Mouse (Mus musculus) cerebellum, postnatal 10 days (tissue): Measurements from ENCODE around the gene Eya4.

Source experiments
- DNase-seq, 2 experiments: peaks; one replicate each; pipeline ENCODE4 v3.0.0; 2021; ENCODE audit warnings: mixed read lengths in 2 of 2

The Eya4 gene

DNA sequence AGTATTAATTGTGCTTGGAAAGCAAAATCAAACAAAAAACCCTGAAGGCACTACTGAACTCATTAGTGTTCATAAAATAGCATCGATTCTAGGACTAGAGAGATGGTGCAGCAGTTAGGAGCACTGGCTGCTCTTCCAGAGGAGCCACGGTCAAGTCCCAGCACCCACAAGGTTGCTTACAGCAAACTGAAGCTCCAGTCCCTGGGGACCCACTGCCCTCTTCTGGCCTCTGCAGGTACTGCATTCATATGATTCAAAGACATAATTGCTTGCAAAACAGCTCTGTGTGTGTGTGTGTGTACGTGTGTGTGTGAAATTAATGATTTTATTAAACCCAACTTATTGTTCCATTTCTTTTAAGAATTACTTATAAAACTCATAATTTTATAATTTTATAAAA, 200.2 kb downstream of the Eya4 start:
- DNase-seq = peak; percentile 41 to 45

DNA sequence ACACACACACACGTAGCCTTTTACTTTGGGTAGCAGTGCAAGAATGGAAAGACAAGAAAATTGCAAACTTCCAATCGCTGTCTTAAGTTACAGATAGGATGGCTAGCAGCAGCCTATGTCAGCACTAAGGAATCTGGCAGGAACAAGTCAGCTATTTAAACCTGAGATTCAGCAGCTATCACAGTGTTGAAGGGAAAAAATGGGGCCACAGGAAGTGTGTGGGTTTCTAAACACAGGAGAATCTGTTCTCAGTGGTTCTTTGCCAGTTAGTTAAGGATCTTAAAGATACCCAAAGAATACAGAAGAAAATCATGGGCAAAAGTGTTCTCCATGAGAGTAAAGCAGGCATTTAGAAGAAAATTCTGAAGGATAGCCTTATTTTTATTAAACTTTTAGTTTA, 206.0 kb downstream of the Eya4 start:
- DNase-seq = no peak

DNA sequence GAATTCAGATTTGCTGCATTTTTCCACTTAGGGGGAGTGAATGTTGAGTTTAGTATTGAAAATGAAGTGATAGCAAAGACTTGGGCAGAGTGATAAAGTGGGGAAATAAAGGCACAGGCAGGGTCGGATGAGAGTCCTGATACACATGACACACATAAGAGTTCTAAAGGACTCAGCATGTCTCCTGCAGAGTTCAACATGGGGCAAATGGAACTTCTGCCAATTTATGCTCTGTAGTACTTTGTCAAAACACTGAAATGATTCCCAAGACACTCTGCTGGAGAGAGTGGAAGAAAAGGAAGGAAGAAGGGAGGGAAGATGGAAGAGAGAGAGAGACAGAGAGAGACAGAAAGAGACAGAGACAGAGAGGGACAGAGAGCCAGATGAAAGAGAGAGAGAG, 222.6 kb downstream of the Eya4 start:
- no peak for DNase-seq

DNA sequence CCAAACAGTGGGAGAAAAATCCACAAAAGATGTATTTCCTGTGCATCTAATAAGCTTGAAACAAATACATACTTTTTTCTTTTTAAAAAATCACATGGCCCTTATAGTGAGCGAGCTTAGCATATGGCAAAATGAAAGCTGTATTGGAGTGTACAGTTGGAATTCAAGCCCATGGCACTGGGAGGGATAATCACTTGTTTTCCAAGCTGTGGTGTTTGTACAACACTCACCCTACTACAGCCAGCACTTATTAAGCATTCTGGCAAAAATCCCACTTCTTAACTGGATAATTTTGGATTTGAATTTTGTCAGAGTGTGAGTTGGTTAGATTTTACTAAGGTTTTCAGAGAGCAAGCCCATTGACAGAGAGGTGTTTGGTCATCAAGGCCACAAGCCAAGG, 223.4 kb downstream of the Eya4 start:
- DNase-seq = no peak

DNA sequence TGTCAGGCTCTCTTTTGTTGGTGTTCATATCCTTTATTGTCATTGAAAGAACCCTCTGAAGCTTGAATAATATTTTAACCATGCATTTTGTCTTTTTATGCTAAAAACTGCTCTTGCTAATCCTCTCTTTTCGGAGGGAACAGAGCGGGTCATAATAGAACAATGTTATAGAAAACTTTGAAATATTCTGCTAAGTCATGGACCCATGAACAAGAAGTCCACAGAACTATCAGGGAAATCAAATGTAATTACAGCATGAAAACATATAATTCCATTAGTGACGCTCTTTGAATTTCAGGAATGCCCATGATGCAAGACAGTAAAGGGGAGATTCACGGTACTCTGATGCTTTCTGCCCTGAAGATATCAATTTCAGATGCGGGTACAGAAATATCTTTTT, 224.1 kb downstream of the Eya4 start:
- no peak for DNase-seq

DNA sequence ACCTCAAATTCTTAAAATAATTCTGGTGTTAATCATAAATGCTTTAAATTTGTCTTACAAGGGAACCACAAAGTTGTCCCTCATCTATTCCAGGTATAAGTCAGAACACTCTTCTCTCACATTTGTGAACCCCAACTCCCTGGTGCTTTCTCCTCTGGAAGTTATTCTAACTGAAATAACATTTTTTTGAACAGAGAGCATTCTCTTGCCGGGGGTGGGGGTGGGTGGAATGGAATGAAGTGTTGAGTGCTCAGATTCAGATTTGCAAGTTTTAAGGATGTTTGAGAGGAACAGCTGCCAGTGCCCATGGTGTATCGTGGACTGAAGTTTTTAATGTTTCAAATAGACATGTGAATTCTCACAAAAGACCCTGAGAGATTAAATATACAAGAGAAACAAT, 230.1 kb downstream of the Eya4 start:
- no peak for DNase-seq

DNA sequence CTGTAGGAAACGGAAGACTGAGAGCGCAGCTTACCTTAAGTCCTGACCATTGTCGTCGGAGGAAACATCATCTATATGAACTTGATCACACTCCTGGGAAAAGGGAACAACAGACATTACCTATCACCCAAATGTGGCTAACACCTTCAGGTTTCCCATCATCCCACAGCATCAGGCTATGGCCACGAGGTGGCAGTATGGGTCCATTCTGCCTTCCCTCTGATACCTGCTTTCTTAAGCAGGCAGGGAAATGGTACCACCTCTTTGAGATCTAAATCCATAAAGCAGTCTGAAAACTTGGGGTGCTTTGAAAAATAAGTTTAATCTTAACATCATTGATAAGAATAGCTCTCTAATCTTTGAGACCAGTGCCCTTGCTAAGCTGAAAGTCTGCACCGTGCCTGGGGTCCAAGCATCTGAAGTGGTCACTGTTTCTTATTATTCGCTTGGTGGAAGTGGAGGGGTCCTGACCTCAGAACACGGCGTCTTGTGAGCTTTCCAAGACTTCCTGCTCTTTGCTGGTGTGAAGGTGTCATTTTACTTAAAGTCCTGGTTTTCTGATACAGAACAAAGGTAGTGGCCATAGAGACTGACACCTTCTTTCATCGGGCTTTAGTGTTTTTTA, 233.7 kb downstream of the Eya4 start:
- peak; percentile 90 to 92 for DNase-seq

DNA sequence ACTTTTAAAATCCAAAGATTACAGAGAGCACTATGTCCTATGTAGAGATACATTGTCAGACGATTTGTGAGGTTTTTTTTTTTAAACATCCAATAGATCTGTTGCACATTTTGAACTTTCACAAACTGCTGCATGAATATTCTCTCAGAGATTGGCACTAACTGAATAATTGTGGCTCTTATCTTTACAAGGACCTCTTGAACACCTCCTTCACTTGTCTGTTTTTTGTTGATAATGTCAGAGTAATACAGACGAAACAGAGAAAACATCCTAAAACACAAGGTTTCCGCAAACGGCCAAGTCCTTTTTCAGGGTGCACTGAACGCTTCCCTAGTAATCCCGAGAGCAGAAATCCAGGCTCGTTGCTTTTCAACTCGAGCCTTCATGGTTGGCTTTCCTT, 234.5 kb downstream of the Eya4 start:
- no peak for DNase-seq

DNA sequence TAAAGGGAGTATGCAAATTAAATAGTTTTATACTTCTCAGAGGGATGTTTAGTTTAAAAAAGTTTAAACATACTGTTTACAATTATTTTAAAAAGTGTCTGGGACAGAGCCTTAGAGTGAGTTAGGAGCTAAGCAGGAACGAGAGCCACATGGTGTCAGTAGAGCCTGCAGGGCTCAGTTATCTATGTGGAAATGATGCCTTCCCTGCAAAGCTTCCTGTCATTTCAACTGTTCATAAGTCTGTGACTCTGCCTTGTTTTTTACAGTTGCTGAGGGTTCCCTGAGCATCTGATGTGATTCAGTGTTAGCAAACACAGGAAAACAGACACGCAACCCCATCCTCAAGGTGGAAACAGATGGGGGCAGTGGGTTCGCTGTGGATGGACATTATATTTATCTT, 235.3 kb downstream of the Eya4 start:
- no peak for DNase-seq

DNA sequence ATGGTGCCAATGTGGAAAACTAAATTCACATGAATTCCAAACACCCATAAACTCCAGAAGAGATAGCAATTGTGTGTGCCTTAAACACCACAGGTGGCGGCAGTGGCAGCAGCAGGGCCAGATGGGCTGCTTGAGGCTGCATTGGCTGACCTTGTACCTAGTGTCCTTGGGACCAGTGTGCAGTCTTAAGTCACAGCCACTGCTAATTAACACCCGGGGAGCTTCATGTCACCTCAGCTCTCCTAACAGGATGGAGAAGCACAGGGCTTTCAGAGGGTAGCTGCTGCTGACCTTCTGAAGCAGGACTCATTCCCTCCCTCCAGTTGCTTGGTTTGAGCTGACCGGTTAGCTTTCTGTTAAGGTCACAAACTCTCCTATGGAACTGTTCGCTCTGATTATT, 242.5 kb downstream of the Eya4 start:
- DNase-seq = peak in 1 of 2 experiments; percentile 15

DNA sequence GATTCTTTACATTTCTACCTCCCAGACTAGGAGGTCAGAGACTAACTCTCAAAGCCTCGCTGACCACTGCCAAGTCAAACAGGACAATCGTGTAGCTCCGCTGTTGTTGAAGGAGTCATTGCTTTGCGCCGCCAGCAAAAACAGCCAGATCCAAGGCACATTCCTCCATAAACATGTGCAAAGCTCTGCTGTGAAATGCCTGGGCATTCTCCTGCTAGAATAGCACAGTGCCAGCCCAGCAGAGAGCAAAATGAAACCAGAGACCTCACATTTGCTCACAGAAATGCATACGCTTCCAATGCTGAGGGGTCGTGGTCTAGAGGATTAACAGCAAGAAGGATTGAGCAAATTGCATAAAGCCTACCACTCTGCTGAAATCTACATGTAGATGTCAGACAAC, 258.1 kb downstream of the Eya4 start:
- DNase-seq = no peak

DNA sequence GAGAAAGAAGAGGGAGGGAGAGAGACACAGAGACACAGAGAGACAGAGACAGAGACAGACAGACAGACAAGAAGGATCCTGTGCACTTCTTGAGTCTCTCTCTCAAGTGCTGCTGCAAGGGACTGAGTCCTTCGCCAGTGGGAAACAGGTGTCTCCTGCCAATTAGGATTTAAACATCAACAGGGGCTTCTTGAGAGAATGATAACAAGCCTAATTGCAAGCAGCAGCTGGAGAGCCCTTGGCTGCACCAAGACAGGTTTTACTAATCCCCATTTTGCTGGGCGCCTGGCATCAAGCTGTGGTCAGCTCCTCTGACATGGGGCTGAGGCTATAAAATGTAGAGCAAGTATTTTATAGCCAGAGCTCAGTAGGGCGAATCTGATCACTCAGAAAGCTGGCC, 259.0 kb downstream of the Eya4 start:
- no peak for DNase-seq

DNA sequence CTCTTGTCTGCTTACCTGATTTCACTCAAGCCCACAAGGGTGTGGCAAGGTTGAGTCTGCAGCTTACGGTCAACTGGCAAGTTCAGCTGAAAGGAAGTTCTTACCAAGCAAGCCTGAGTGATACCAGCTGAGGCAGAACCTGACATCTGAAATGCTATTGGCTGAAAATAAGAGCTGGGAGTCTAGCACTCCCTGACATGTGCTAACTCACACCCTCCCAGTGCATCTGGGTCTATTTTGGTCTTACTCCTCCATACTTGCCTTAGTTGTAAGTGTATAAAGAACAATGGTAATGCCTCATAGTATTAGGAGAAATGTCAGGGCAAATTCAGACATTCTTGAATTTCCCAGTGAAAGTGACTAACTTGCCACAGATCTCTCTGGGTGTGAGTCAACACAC, 260.3 kb downstream of the Eya4 start:
- no peak for DNase-seq

DNA sequence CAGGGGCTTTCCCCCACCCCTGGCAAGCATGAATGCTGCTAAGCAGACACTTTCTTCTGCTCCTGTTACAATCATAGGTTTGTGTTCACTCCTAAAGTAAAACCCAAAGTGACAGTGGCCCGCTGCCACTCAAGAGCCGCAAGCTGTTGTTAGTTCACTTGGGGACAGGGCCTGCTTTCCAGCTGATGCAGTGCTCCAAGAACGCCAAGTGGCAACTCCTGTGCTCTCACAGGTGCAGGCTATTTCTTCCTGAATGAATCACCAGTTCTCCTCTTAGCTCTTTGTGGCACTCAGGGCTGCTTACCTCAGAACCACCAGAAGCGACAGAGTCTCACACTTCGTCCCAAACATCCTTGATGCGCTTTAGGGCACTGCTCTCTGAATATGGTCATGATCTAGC, 261.3 kb downstream of the Eya4 start:
- peak in 1 of 2 experiments; percentile 6 for DNase-seq

DNA sequence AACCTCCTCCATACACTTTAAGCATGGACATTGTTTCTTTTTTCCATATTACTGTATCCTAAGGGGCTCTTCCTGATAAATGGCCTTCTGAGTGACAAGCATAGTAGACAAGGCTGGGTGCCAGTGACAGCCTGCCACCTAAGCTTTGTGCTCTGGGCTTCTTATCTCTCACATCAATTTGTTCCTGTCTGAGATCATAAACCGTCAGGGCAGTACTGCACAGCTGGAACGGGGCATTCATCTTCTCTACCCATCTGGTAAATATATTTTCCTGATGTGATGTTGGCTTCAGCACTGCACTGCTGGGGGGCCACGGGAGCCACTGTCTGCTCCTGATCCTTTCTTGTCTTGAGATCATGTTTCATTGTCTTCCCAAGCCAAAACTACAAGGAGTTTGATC, 261.8 kb downstream of the Eya4 start:
- no peak for DNase-seq

DNA sequence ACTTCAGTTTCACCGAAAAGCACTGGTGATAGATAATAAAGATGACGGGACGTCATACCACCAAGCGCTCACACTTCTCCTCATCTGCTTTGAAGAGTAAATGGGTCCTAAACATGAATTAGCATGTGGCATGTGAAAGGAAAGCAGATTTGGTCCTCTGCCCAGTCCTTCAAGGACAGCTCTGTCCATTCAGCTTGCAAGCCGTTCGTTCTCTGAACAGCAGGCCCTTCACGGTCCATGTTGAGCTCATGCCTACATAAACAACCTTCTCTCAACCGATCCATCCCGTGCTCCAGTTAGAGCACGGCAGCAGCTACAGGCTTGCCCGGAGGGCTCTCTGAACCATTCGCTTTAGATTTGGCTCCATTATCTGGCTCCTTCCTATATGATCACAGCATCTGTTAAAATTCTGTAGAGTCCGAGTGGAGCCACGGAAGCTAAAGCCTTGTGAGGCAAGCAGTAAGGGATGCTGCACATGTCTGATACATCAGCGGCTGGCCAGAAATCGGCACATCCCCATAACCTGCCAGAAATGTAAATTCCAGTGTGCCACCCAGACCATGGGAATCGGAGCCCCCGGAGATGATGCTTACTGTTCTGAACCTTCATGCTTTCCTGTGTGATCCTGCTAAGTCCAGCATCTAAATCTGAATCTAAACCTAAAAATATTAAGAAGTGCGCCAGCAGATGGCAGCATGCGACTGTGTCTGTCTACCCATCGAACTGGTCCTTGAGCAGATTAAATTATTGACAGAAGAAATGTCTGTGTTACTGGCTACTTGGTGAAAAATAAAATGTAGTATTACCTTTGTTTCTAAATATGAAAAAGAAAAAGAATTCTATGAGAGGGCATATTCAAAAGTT, 264.0 kb downstream of the Eya4 start:
- DNase-seq = peak; percentile 83 to 87

DNA sequence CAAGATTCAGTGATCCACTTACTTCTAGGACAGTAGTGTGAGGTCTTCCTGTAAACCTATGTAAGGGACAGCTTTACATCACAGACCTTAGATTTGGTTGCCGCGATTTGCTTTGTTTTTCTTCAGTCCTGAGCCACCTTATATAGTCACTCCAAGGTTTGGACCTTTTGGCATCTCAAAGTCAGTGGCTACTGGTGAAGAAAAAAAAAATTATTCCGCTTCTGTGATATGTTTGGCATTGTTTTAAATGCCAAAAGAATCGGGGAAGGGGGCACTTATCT, 269.1 kb downstream of the Eya4 start:
- no peak for DNase-seq

DNA sequence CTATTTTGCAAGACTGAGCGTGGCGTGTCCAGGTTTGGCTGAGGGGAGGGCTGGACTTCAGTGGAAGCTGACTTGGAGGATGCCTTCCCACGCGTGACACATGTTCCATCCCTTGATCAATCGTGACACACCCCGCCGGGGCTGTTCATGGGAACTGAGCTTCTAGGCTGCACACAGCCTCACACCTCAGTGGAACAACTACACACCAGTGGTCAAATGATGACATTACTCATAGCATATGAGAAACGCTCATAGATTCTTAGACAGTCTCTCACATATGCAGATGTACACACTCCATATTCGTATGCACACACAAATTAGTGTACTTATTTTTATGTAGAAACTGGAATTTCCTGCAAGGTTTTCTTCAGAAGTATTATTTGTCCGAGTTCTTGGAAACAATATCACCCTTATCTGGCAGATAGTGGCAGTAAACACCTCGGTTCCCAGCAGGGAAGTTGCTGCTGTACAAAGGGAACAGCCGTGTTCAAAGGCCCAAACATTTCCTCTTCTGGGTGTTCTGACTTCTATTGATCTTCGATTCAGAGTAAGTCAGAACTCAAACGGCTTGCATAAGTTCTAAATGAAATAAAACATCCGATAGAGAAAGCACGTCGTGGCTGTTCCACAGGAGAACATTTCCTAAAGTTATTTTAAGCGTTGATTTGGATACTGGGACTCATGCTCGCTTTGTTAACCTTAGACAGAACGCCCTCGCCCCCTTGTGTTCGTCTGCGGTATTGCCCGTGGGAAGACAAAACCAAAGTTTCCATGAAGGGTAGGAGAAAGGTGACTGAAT, 269.6 kb downstream of the Eya4 start:
- peak; percentile 92 to 95 for DNase-seq

DNA sequence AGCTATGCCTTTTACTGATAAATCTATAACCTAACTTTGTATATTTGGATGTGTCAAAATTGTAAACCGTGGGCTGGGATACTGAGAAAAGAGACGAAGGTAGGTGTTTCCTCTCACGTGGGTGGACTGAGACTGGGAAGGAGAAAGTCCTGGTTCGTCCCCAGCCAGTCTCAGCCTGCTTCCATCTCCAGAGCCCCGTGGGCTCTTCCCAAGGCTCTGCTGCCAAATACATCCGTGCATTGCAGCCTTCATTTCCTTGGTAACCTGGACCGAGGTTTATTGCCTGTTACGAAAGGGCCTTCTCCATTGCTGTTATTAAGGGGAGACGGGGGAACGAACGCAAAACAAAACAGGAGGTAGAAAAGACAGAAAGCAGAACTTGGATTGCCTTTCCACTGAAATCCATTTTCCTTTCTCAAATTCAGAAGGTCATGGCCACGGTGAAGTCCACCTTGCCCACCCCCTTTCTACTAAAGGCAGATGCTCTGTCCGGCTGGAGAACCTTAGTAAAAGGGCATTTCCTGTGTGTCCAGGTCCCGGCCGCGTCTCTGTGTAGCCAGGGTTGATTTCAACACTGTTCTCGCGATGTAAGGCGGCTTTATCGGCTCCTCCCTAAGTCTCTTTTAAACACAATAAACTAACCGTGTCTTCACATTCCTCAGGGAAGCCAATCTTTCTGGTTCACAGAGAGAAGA, 273.7 kb downstream of the Eya4 start:
- peak; percentile 27 to 40 for DNase-seq

DNA sequence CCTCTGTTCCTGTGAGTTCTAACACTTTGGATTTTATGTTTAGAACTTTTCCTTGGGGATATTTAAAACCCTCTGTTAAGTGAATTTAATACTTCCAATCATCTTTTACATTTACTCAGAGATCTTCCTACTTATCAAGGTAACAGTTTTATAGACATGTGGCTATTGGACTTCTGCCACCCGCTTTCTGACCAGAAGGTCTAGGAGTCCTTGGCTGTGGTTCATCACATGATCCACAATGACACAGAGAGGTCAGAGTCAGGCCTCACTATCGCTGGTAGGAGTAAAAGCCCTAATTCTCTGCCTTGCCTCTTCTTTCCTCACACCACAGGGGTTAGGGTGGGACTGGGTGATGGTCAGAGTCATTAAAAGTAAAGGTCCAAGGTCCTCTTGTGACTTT, 277.2 kb downstream of the Eya4 start:
- no peak for DNase-seq

DNA sequence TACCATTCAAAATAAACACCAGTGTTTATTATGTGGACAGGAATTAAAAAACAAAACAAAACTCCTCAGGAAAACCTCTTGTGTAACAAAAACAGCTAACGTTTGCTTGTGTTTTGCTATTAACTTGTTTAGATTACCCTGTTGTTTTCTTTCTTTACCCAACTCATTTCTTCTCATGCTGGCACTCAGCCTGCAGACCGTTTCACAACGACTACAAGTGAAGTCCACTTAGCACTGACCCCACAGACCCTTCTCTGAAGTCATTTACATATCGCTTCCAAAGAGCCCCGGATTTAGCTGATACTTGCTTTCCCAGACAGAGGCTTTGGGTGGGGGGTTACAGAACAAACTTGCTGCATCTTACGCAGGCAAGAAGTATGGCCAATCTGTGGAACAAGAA, 286.9 kb downstream of the Eya4 start:
- no peak for DNase-seq

DNA sequence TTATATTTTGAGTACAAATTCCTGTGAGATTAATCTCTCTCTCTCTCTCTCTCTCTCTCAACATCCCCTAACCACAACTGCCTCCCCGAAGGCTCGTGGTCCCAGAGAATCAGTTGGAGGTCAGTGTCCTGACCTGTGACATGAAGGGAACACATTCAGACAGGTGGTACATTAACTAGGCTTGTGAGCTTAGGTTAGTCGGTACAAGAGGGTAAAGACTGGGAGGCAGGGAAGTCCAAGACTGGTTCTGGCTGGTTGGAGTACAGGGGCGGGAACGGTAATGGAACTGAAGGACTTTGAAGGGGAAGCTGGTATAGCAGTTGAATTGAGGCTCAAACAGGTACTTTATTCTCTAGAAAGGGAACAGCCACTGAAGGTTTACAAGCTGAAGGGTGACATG, 287.9 kb downstream of the Eya4 start:
- DNase-seq = no peak

DNA sequence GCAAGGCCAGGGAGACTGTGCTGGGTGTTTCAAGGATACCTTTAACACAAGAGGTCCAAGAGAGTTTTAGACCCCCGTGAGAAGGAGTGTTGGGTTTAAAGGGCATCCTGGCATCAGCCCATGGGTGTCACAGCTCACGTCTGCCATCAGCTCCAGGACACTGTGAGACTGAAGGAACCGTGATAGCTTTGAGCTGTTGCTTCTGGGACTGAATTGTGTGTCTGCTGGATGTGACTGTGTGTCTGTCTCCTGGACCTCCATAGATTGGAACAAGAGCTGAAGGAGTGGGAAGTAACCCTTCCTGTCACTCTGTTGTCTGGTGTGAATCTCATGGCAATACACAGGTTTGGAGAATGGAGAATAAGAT, 289.9 kb downstream of the Eya4 start:
- DNase-seq = no peak
